Mouse (Mus musculus): ENCODE results near the gene Hus1. TPM values are rescaled to one million over a fixed set of nuclear protein-coding genes. Genes with fewer than 3 reads are reported as not detected.
A peak's percentile ranks its signal among the peaks of the same experiment; 100 is the strongest.

Gene Hus1
- total RNA-seq, 2 experiments from 2014 or later: 9.4 to 10.6 TPM

DNA sequence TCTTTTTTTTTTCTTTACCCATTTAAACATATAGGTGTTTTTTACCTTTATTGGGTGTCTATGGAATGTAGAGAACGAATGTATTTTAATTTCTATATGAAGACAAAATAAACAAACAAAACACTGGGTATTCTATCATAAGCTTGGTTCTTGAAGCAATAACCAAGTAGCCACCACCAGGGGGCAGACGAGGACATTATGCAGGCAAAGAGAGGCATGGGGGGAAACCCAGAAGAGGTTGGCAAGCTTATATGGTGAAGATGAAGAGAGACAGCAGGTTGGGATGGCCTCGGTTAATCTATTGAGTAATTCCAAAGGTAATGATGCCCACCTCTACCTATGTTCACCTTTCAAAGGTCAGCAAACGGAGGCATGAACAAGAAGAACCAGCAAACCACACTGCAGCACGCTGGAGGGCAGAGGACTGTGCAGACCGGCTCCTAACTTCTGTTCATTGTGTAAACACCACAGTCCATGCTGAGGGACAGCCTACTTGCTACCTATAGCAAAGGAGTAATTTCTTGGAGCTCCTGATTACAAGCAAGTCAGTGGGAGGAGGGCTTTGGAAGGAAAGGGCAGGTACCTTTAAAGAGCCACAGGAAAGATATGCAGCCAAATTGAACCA is 27.6 kb downstream of the Hus1 start:
- peak; percentile 86 for DNase-seq
- intact Hi-C loops (cut with DNase I): loop anchor here (2.0 kb wide), 1 partner anchor 153 kb away; no protein-coding TSS in a partner anchor

DNA sequence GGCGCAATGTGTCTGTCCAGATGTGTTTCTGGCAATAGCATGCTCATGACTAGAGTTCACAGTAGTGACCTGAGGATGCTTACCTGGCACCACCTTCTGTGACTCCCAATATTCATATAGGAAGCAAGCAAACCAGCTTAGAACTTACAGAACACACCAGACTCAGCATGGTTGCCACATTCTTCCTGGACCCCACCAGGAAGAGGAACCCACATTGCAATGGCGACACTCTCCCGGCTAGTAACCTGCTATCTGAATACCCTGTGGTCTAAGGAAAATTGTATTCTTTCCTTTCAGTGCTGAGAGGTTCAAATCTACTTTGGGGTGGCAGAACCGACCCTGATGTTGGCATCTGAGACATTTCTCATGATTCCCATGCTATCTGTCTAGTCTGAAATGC is 32.8 kb downstream of the Hus1 start:
- intact Hi-C loops (cut with DNase I): no loop called here
- no peak for DNase-seq

DNA sequence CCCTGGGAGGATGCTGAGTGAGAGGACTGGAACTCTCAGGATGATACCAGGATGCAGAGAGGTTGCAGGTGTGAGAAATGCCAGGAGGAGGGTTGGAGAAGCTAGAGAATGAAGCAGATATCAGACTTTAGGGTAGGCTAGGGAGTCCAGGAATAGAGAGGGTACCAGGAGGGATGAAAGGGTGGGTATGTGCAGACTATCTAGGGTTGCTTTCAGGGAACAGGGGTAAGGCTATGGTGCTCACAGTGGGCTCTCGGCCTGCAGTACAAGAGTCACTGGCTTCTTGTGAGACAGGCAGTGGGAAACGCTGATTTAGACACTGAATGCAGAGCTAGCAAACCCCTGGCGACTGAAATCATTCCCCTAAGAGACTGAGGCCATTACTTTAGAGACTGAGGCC is 37.8 kb downstream of the Hus1 start, which contains the start of gene Pkd1l1:
TSS of gene Pkd1l1 (minus strand) at position 101 of the 400 bp plus-strand sequence.
- DNase-seq: no peak
- intact Hi-C loops (cut with DNase I): no loop called here

DNA sequence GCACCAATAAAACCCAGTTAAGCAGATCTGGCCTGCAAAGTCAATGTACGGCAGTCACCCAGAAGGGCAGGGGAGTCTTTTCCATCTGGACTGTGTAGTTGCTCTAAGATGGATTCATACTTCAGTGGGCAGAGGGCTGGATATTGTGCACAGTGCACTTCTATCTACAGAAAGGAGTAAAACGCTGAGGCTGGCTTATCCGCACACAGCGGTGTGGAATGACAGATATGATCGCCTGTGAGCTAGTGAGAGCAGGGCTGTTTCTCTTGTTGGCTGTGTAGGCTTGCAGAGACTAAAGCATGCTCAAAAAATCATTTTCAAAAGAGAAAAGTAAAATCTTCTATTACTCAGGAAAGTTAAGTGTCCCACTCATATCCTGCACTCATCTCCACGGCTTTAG is 38.9 kb downstream of the Hus1 start:
- no peak for DNase-seq
- intact Hi-C loops (cut with DNase I): no loop called here

- intact Hi-C loops (cut with DNase I): no loop called here
- DNase-seq: no peak
Observed at GRCm38 (mm10) chr11:8970509-8970908, 40.5 kb downstream of the Hus1 start.

GRCm38 (mm10) chr11:8968094-8968493 is 42.9 kb downstream of the Hus1 start:
- intact Hi-C loops (cut with DNase I): no loop called here
- DNase-seq: no peak

- peak; percentile 17 for DNase-seq
- intact Hi-C loops (cut with DNase I): no loop called here
Observed at GRCm38 (mm10) chr11:8958572-8958971, 52.4 kb downstream of the Hus1 start.

GRCm38 (mm10) chr11:8958108-8958507 is 52.9 kb downstream of the Hus1 start:
- DNase-seq: no peak
- intact Hi-C loops (cut with DNase I): no loop called here

- intact Hi-C loops (cut with DNase I): loop anchor here (2.0 kb wide), 1 partner anchor 422 kb away; no protein-coding TSS in a partner anchor
Observed at GRCm38 (mm10) chr11:8957023-8957422, 54.0 kb downstream of the Hus1 start.

DNA sequence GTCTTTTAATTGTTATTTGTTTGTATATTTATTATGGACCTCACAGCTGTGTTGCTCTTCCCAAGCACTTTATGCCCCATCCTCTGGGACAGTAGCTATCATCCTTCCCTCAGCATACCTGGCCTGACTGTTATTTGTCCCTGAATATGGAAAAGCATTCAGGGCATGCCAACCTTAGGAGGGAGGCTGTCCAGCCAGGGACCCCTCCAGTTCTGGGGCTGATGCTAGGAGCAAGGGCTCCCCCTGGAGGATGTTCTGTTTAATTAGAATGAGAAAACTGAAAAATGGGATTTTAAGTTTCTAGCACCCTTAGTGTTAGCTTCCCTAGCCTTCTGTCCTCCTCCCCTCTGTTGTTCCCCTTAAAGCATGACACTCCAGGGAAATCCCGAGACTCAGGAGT is 55.3 kb downstream of the Hus1 start:
- peak; percentile 81 for DNase-seq
- intact Hi-C loops (cut with DNase I): loop anchor here (2.0 kb wide), 1 partner anchor 421 kb away; no protein-coding TSS in a partner anchor

More at GRCm38 (mm10) chr11:8957023-8957422, 54.0 kb downstream of the Hus1 start:
- no peak for DNase-seq

GRCm38 (mm10) chr11:8949765-8950430 is 61.1 kb downstream of the Hus1 start:
- intact Hi-C loops (cut with DNase I): loop anchor here (5.0 kb wide), 1 partner anchor 523 kb away; no protein-coding TSS in a partner anchor
- no peak for DNase-seq

DNA sequence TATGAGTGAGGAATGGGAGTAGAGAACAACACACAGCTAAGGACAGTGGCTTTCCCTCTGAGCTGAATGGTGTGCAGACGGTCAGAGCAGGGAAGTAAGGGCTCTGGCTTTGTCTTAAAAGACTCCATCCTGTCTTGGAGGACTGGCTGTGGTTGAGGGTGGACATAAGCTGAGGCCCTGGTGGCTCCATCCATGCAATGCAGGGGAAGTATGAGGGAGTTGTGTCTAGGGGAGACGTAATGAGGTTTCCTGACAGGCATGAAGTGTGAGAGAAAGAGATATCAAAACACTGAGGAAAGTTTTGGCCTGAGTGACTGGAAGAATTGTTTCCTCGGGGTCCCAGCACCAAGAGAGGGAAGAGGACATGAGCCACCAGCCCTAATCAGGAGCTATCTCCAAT is 62.1 kb downstream of the Hus1 start:
- intact Hi-C loops (cut with DNase I): no loop called here
- no peak for DNase-seq

DNA sequence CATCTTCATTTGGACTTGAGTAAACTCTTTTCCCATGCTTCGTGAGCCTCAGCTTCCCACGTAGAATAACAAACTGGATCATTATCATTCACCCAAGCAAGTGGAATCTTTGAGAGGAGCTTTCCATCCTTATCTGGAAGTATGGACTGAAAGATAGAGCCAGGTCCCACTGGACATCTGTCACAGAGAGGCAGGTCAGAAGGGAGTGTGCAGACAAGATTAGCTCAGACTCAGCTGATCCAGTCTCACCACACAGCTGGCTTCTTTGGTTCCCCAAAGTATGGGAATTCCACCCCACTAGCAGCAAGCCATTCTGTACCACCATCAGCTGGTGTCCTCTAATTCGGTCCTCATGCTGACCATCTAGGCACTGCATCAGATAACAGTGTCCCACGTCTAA is 66.9 kb downstream of the Hus1 start:
- intact Hi-C loops (cut with DNase I): no loop called here
- DNase-seq: no peak

Other genes with a start within 250 kb of the Hus1 start
- gene Pkd1l1, start 37.9 kb downstream of the Hus1 start, total RNA-seq (2021): under 1 TPM in 1 of 2 experiments, not detected in 1; 0.08 TPM
- under 1 TPM; 0.38 to 0.66 TPM for gene Gm11992, start 37.4 kb upstream of the Hus1 start, total RNA-seq (2021)
- under 1 TPM in 1 of 2 experiments, not detected in 1; 0.30 TPM for gene Sun3, start 37.8 kb upstream of the Hus1 start, total RNA-seq (2021)
- 1 to 10 TPM in 1 of 2 experiments, under 1 TPM in 1; 0.78 to 1.9 TPM for gene Upp1, start 106.9 kb upstream of the Hus1 start, total RNA-seq (2021)
- under 1 TPM; 0.10 to 0.30 TPM for gene Abca13, start 180.8 kb upstream of the Hus1 start, total RNA-seq (2021)